Mouse (Mus musculus) liver, embryonic 14.5 days (tissue): ENCODE results near the gene Il31ra.

ENCODE experiments used
- CTCF ChIP-seq: IDR thresholded peaks from 2 replicates; pipeline ENCODE4 v1.5.1; 2016; ENCODE audit warnings: antibody characterized with exemption, low read depth, control low read depth
- EP300 ChIP-seq: IDR thresholded peaks from 2 replicates; pipeline ENCODE4 v1.6.1; 2016; ENCODE audit warnings: antibody characterized with exemption, low read depth

DNA sequence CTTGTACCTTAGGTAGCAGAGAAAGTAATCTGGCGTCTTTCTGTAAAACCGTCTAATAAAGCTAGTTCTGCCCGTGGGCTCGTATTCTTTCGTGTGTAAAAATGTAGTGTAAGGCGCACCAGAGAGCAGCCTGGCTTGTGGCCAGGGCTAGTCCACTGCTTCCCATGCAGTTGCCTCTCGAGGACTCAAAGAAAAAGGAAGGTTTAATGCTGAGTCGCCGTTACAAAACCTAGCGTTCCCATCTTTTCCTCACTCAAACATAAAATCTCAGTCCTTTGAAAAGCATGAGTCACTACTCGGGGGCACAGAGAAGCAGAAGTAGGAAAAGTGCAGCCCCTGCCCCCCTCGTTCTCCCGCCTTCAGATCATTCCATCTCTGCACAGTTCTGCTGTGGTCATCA, 87.4 kb downstream of the Il31ra start:
- TF ChIP-seq CTCF (no peak), EP300 (no peak)
